Mouse (Mus musculus): ENCODE results near the gene Lrwd1. TPM values are rescaled to one million over a fixed set of nuclear protein-coding genes. Genes with fewer than 3 reads are reported as not detected.
"Not testable (repeated sequence)": the region's sequence is repeated elsewhere in the genome, so short reads cannot be mapped to it uniquely, and the experiment has no call there.

Gene Lrwd1
- total and polyA plus RNA-seq, 3 experiments: 16.6 to 92.6 (median 43.3) TPM

DNA sequence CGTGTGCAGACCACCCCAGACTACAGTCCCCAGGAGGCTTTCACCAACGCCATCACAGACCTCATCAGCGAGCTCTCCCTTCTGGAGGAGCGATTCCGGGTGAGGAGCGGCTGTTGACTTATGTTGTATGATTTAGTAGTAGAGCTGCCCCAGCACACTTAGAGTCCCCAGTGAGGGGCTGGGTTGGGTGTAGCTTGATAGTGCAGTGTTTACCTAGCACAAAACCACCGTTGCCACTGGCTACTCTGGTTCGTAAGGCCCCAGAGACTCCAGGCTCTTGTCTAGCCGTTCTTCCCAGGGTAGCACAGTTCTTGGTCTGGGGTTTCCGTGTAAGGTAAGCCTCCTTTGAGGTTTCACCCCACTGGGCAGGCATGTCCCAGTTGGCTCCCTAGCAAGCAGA is 13.7 kb downstream of the Lrwd1 start:
- no peak for DNase-seq (ENCODE audit: low spot score)
- Histone ChIP-seq H3K36me3 (replicated peaks) (peaks cover 91% of the 10 kb centered on the region), H3K4me1 (ENCODE audit: insufficient read depth, low read depth, low read length) (peaks cover 41% of the 10 kb centered on the region), H3K4me3 (ENCODE audit: low read depth, low read length) (no peak overlapping the region), H3K27me3 (ENCODE audit: insufficient read depth, low read length) (no peaks in the 10 kb centered on the region), H3K9me3 (replicated peaks) (no peaks in the 10 kb centered on the region)
- TF ChIP-seq GATA2 (IDR thresholded peaks at IDR 0.05; ENCODE audit: borderline replicate concordance, low read depth, low read length): no peak
- TF ChIP-seq TAL1 (conservative IDR thresholded peaks at IDR 0.05; ENCODE audit: low read depth, low read length): no peak
- no peak for TF ChIP-seq GATA1 (IDR thresholded peaks at IDR 0.05; ENCODE audit: borderline replicate concordance, low read length)
- TF ChIP-seq POLR2AphosphoS5 (IDR thresholded peaks at IDR 0.05; ENCODE audit: insufficient replicate concordance, low read depth, low read length): no peak
- no peak for TF ChIP-seq CTCF (IDR thresholded peaks at IDR 0.05; ENCODE audit: low read depth, low read length)
- ATAC-seq (ENCODE audit: extremely low read depth, insufficient number of reproducible peaks, low FRiP score, poor library complexity, severe bottlenecking): no peak

DNA sequence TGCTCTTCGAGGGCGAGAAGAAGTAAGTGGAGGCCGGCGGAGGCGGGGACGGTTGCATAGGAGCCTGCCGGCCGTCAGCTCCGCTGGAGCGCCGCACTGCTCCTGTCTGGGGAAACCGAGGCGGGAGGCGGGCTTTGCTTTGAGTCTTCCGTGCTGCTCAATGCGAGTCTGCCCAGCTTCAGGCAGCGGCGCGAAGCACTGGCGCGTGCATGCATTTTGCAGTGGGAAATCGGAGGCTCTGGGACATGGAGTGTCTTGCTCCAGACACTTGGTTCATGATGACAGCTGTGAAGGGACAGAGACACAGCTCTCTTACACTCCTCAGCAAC is 19.1 kb downstream of the Lrwd1 start:
- TF ChIP-seq CTCF (IDR thresholded peaks at IDR 0.05; ENCODE audit: low read depth, low read length): no peak
- TF ChIP-seq POLR2AphosphoS5 (IDR thresholded peaks at IDR 0.05; ENCODE audit: insufficient replicate concordance, low read depth, low read length): no peak
- TF ChIP-seq TAL1 (conservative IDR thresholded peaks at IDR 0.05; ENCODE audit: low read depth, low read length): no peak
- TF ChIP-seq GATA1 (IDR thresholded peaks at IDR 0.05; ENCODE audit: borderline replicate concordance, low read length): no peak
- TF ChIP-seq GATA2 (IDR thresholded peaks at IDR 0.05; ENCODE audit: borderline replicate concordance, low read depth, low read length): no peak
- Histone ChIP-seq H3K9me3 (replicated peaks) (no peaks in the 10 kb centered on the region), H3K4me1 (ENCODE audit: insufficient read depth, low read depth, low read length) (peaks cover 55% of the 10 kb centered on the region), H3K36me3 (replicated peaks) (peaks cover 44% of the 10 kb centered on the region), H3K4me3 (ENCODE audit: low read depth, low read length) (peak overlapping the region; percentile 94), H3K27me3 (ENCODE audit: insufficient read depth, low read length) (peaks cover 10% of the 10 kb centered on the region; the same call in 1 of the 2 replicates)
- DNase-seq (ENCODE audit: low spot score) (no peak), ATAC-seq (ENCODE audit: extremely low read depth, insufficient number of reproducible peaks, low FRiP score, poor library complexity, severe bottlenecking) (no peak)

DNA sequence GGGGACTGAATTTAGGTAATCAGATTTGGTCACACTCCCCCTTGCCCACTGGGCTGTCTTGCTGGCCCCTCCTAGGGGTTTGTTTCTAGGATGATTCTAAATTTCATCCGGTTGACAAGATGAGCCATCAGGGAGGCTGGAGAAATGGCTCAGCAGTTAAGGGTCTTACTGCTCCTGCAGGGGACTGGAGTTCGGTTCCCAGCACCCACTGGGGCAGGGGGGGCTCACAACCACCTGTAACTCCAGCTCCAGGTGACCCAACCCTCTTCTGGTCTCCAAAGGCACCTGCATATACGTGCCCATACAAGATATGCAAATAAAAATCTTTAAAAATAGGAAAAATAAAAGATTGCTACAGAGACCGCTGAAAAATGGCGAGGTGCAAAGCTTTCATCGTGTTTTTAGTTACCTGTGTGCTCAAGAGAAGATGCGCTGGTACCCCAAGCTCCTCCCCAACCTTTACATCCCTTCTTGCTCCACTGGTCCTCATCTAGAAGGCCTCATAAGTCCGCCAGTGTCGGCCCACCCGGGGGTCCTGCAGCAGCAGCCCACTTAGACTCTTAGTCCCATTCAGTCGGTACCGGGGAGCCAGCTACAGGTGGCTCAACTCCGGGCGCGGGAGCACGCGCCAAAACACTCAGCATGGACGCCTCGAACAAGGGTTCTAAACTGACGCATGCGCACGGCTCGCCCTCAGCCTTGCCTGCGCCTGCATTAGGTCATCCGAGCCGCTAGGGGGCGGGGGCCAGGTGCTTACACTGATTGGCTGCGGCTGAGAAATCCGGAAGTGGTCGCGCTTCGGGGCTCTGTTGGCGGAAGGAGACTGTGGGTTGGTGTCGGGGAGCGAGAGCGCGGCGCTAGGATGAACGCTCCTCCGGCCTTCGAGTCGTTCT is 19.7 kb downstream of the Lrwd1 start, which contains the start of gene Polr2j:
TSS of gene Polr2j (plus strand) at position 741 of the 893 bp plus-strand sequence.
- H3K4me1 ChIP-seq (ENCODE audit: insufficient read depth, low read depth, low read length): peaks cover 50% of the 10 kb centered on the region
- peaks cover 15% of the 10 kb centered on the region for H3K27me3 ChIP-seq (ENCODE audit: insufficient read depth, low read length)
- no peaks in the 10 kb centered on the region for H3K9me3 ChIP-seq (replicated peaks)
- peaks cover 38% of the 10 kb centered on the region for H3K36me3 ChIP-seq (replicated peaks)
- H3K4me3 ChIP-seq (ENCODE audit: low read depth, low read length): peak within 1 kb of the TSS; percentile 94
- TF ChIP-seq CTCF (IDR thresholded peaks at IDR 0.05; ENCODE audit: low read depth, low read length): peak; percentile 85
- no peak for TF ChIP-seq GATA1 (IDR thresholded peaks at IDR 0.05; ENCODE audit: borderline replicate concordance, low read length)
- TF ChIP-seq GATA2 (IDR thresholded peaks at IDR 0.05; ENCODE audit: borderline replicate concordance, low read depth, low read length): no peak
- DNase-seq (ENCODE audit: low spot score) (peak; percentile 98), ATAC-seq (ENCODE audit: extremely low read depth, insufficient number of reproducible peaks, low FRiP score, poor library complexity, severe bottlenecking) (peak; percentile 93)

DNA sequence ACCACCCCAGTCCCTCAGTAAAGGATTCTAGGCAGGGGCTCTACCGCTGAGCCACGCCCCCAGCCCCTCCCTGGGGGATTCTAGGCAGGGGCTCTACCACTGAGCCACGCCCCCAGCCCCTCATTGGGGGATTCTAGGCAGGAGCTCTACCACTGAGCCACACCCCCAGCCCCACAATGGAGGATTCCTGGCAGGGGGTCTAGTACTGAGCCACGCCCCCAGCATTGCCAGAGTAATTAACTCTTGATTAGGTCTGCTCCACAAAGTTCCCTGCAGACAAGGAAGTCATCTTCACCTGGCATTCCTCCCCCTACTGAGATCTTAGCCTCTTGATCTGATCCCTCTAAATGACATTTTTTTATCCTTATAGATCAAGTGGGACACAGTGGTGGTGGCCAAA is 22.3 kb downstream of the Lrwd1 start:
- H3K9me3 ChIP-seq (replicated peaks); ATAC-seq (ENCODE audit: extremely low read depth, insufficient number of reproducible peaks, low FRiP score, poor library complexity, severe bottlenecking); DNase-seq (ENCODE audit: low spot score); H3K4me3 ChIP-seq (ENCODE audit: low read depth, low read length): not testable (repeated sequence)
- peaks cover 26% of the 10 kb centered on the region for H3K27me3 ChIP-seq (ENCODE audit: insufficient read depth, low read length)
- H3K4me1 ChIP-seq (ENCODE audit: insufficient read depth, low read depth, low read length): peaks cover 38% of the 10 kb centered on the region
- H3K36me3 ChIP-seq (replicated peaks): peaks cover 12% of the 10 kb centered on the region

DNA sequence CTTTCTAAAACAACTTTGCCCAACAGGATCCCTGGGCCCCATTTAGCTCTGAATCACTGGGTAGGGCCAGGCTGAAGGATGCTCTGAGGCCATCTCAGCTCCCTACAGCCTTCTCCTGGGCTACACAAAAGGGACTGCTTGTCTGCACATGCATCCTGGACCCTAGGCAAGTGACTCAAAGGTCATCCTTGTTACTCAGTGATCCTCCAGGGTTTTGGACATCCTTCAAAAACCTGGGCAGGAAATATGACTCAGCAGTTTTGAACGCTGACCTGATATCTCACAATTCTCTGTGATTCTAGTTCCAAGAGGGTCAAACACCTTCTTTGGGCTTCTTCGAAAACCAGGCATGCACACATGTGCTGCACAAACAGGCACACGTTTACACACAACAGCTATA is 26.8 kb downstream of the Lrwd1 start:
- peaks cover 11% of the 10 kb centered on the region; the same call in 1 of the 2 replicates for H3K4me1 ChIP-seq (ENCODE audit: insufficient read depth, low read depth, low read length)
- H3K4me3 ChIP-seq (ENCODE audit: low read depth, low read length): no peak overlapping the region
- ATAC-seq (ENCODE audit: extremely low read depth, insufficient number of reproducible peaks, low FRiP score, poor library complexity, severe bottlenecking) (no peak), DNase-seq (ENCODE audit: low spot score) (no peak)
- H3K36me3 ChIP-seq (replicated peaks): no peaks in the 10 kb centered on the region
- no peak for TF ChIP-seq POLR2AphosphoS5 (IDR thresholded peaks at IDR 0.05; ENCODE audit: insufficient replicate concordance, low read depth, low read length)
- TF ChIP-seq CTCF (IDR thresholded peaks at IDR 0.05; ENCODE audit: low read depth, low read length): no peak
- TF ChIP-seq GATA1 (IDR thresholded peaks at IDR 0.05; ENCODE audit: borderline replicate concordance, low read length): no peak
- no peak for TF ChIP-seq GATA2 (IDR thresholded peaks at IDR 0.05; ENCODE audit: borderline replicate concordance, low read depth, low read length)
- no peak for TF ChIP-seq TAL1 (conservative IDR thresholded peaks at IDR 0.05; ENCODE audit: low read depth, low read length)
- H3K27me3 ChIP-seq (ENCODE audit: insufficient read depth, low read length): peaks cover 59% of the 10 kb centered on the region
- H3K9me3 ChIP-seq (replicated peaks): peaks cover 4% of the 10 kb centered on the region

DNA sequence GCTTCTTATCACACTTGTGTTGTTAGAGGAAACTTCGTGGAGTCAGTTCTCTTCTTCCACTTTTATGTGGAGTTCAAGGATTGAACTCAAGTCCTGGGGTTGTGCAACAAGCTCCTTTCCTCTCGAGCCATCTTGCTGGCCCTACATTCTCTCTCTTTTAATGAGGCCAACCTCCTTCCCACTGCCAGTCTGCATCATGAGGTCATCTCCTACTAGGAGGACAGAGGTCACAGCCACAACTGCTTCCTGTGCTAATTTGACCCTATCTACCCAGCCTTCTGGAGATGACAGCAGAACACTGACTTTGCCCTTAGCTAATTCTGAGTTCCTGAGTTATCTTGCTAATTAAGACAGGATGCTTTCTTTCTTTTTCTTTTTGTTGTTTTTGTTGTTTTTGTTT is 27.4 kb downstream of the Lrwd1 start:
- Histone ChIP-seq H3K9me3 (replicated peaks) (peaks cover 4% of the 10 kb centered on the region), H3K27me3 (ENCODE audit: insufficient read depth, low read length) (peaks cover 62% of the 10 kb centered on the region), H3K4me1 (ENCODE audit: insufficient read depth, low read depth, low read length) (peaks cover 11% of the 10 kb centered on the region; the same call in 1 of the 2 replicates), H3K4me3 (ENCODE audit: low read depth, low read length) (no peak overlapping the region), H3K36me3 (replicated peaks) (no peaks in the 10 kb centered on the region)
- TF ChIP-seq TAL1 (conservative IDR thresholded peaks at IDR 0.05; ENCODE audit: low read depth, low read length): no peak
- TF ChIP-seq GATA2 (IDR thresholded peaks at IDR 0.05; ENCODE audit: borderline replicate concordance, low read depth, low read length): no peak
- TF ChIP-seq GATA1 (IDR thresholded peaks at IDR 0.05; ENCODE audit: borderline replicate concordance, low read length): no peak
- TF ChIP-seq CTCF (IDR thresholded peaks at IDR 0.05; ENCODE audit: low read depth, low read length): no peak
- TF ChIP-seq POLR2AphosphoS5 (IDR thresholded peaks at IDR 0.05; ENCODE audit: insufficient replicate concordance, low read depth, low read length): no peak
- DNase-seq (ENCODE audit: low spot score) (no peak), ATAC-seq (ENCODE audit: extremely low read depth, insufficient number of reproducible peaks, low FRiP score, poor library complexity, severe bottlenecking) (no peak)
